In the genomic region with DNA sequence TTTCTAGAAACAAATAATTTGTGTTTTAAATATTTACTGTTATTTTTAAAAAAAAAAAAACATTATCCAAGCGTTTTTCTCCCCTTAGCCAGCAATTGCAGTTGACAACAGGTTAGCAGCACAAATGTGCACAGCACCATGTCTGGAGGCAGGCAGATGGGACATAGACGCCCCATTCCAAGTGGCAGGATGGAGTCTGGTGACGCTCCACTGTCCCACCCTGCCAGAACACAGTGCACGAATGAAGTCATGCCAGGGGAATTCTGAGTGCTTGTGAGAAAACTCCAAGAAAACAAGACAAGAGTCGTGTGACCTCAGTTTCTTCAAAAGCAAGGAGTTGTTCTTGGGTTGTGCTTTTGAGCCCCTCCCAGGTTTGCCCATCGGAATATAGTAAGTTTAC, we compare ENCODE assay signal across 22 mouse cellular contexts. TPM values are rescaled to one million over a fixed set of nuclear protein-coding genes. Genes with fewer than 3 reads are reported as not detected.
DNase-seq lines count a peak whose midpoint lies in the region; ATAC-seq and TF ChIP-seq lines count a peak whose summit lies in the region.
"Had no signal": no experiment of that assay in that cellular context is flagged by ENCODE, and none has a peak within 500 bp of the region (broad histone marks: within the 10 kb centered on the region; RNA-seq: fewer than 3 reads in every experiment).

No protein-coding gene starts in this region.

- H3K79me2 ChIP-seq in CH12.LX (replicated peaks; ENCODE audit: control insufficient read depth, extremely low read depth, insufficient read depth, poor library complexity, severe bottlenecking) = no peaks in the 10 kb centered on the region

- no peaks in the 10 kb centered on the region for H3K36me3 ChIP-seq in forebrain, embryonic 14.5 days (ENCODE audit: control insufficient read depth, insufficient read depth, low read length)
- no peaks in the 10 kb centered on the region for H3K36me3 ChIP-seq in forebrain, embryonic 10.5 days (replicated peaks)
- H3K36me3 ChIP-seq in CH12.LX (replicated peaks in 1 of 2; ENCODE audit: control insufficient read depth in 1 of 2, insufficient read depth in 1 of 2, low read length in 1 of 2) = no peaks in the 10 kb centered on the region
- H3K36me3 ChIP-seq: embryonic facial prominence, embryonic 10.5 days; embryonic facial prominence, embryonic 15.5 days; heart, embryonic 15.5 days; liver, embryonic 12.5 days; midbrain, embryonic 12.5 days had no signal

- no peak overlapping the region for H3K9ac ChIP-seq in forebrain, embryonic 14.5 days (ENCODE audit: low read length)
- H3K9ac ChIP-seq in CH12.LX (ENCODE audit: insufficient read depth, low read depth) = no peak overlapping the region
- H3K9ac ChIP-seq: embryonic facial prominence, embryonic 15.5 days; heart, embryonic 15.5 days; liver, embryonic 12.5 days; liver, postnatal 0 days; midbrain, embryonic 12.5 days had no signal

- H3K9me3 ChIP-seq in forebrain, embryonic 14.5 days (replicated peaks; ENCODE audit: control insufficient read depth, low read length) = no peaks in the 10 kb centered on the region
- no peaks in the 10 kb centered on the region for H3K9me3 ChIP-seq in forebrain, embryonic 10.5 days
- no peaks in the 10 kb centered on the region for H3K9me3 ChIP-seq in CH12.LX (replicated peaks; ENCODE audit: low read length)
- H3K9me3 ChIP-seq: embryonic facial prominence, embryonic 10.5 days; embryonic facial prominence, embryonic 15.5 days; heart, embryonic 15.5 days; liver, embryonic 12.5 days; midbrain, embryonic 12.5 days had no signal

- H3K4me2 ChIP-seq in forebrain, embryonic 14.5 days (ENCODE audit: low read length) = no peak overlapping the region
- H3K4me2 ChIP-seq in CH12.LX (ENCODE audit: insufficient read depth, low read depth, poor library complexity, severe bottlenecking) = peak overlapping the region; percentile 83
- H3K4me2 ChIP-seq: embryonic facial prominence, embryonic 15.5 days; liver, embryonic 12.5 days; midbrain, embryonic 12.5 days had no signal

- TF ChIP-seq CTCF in CH12.LX (conservative IDR thresholded peaks at IDR 0.05 in 1 of 2, IDR thresholded peaks at IDR 0.05 in 1 of 2; ENCODE audit: low read depth in 2 of 2, low read length in 2 of 2) = no peak
- no peak for TF ChIP-seq CTCF in brain, embryonic 14.5 days (IDR thresholded peaks at IDR 0.05; ENCODE audit: borderline replicate concordance, extremely low read depth, insufficient read depth, insufficient read length)

- TF ChIP-seq EP300 in CH12.LX (IDR thresholded peaks at IDR 0.05; ENCODE audit: low read length) = no peak

- in situ Hi-C loops in CH12.LX (cut with MboI; ENCODE audit: low pct_ligation_motif_present, low pct_unique_long_range_greater_than_20kb, low sequenced_read_pairs) = no loop called here

- intact Hi-C loops in gastrocnemius, postnatal 14 days (cut with DNase I; ENCODE audit: low total_unique reads) = no loop called here

- dilution Hi-C loops in CH12.LX (cut with MboI; ENCODE audit: extremely low pct_ligation_motif_present, extremely low pct_unique_long_range_greater_than_20kb, low sequenced_read_pairs) = no loop called here

- WGBS in forebrain, embryonic 14.5 days = 59% methylated on average over 6 of the region's 6 CpGs
- WGBS in forebrain, embryonic 10.5 days = 70% methylated on average over 6 of the region's 6 CpGs

- no peak for TF ChIP-seq RAD21 in CH12.LX (IDR thresholded peaks at IDR 0.05; ENCODE audit: low read depth, low read length)

- ATAC-seq in forebrain, embryonic 14.5 days = peak; percentile 70; the same call in 1 of the 2 replicates
- ATAC-seq: hindbrain, embryonic 16.5 days; liver, embryonic 12.5 days; liver, postnatal 0 days had no signal

- no peak overlapping the region for H3K27ac ChIP-seq in forebrain, embryonic 14.5 days (ENCODE audit: low read depth, low read length)
- no peak overlapping the region for H3K27ac ChIP-seq in forebrain, embryonic 10.5 days
- no peak overlapping the region for H3K27ac ChIP-seq in CH12.LX (ENCODE audit: insufficient read depth, low read depth)
- H3K27ac ChIP-seq: embryonic facial prominence, embryonic 10.5 days; embryonic facial prominence, embryonic 15.5 days; heart, embryonic 15.5 days; layer of hippocampus, adult 2 months; liver, embryonic 12.5 days; midbrain, embryonic 12.5 days had no signal

- no peaks in the 10 kb centered on the region for H3K27me3 ChIP-seq in forebrain, embryonic 14.5 days (replicated peaks; ENCODE audit: control insufficient read depth, insufficient read depth, low read length)
- no peaks in the 10 kb centered on the region for H3K27me3 ChIP-seq in forebrain, embryonic 10.5 days (ENCODE audit: poor library complexity, severe bottlenecking)
- no peaks in the 10 kb centered on the region for H3K27me3 ChIP-seq in CH12.LX (replicated peaks)
- H3K27me3 ChIP-seq: embryonic facial prominence, embryonic 15.5 days; heart, embryonic 15.5 days; liver, embryonic 12.5 days; midbrain, embryonic 12.5 days had no signal

- DNase-seq in forebrain, embryonic 14.5 days (ENCODE audit: low spot score) = peak; percentile 56
- DNase-seq in forebrain, embryonic 10.5 days (ENCODE audit: extremely low spot score, low spot score) = no peak
- peak; percentile 24 for DNase-seq in gastrocnemius, postnatal 14 days
- no peak for DNase-seq in gastrocnemius, postnatal 4 days (ENCODE audit: low spot score in 2 of 2)
- no peak for DNase-seq in CH12.LX (ENCODE audit: extremely low read depth)
- DNase-seq in brain, embryonic 14.5 days (ENCODE audit: low read depth) = peak; percentile 60
- no peak for DNase-seq in adrenal gland, postnatal 10 days
- DNase-seq: cerebellum, adult 11-12 months had no signal

- no peak for TF ChIP-seq POLR2A in CH12.LX (IDR thresholded peaks at IDR 0.05; ENCODE audit: low read depth, low read length)
- no peak for TF ChIP-seq POLR2A in brain, embryonic 14.5 days (IDR thresholded peaks at IDR 0.05; ENCODE audit: borderline replicate concordance, extremely low read depth, insufficient read depth, insufficient read length, poor library complexity, severe bottlenecking)

- H3K4me3 ChIP-seq in forebrain, embryonic 14.5 days (ENCODE audit: low read depth, low read length) = no peak overlapping the region
- H3K4me3 ChIP-seq in forebrain, embryonic 10.5 days = no peak overlapping the region
- no peak overlapping the region for H3K4me3 ChIP-seq in CH12.LX (replicated peaks in 1 of 3; ENCODE audit: low read depth in 2 of 3, low read length in 2 of 3, poor library complexity in 1 of 3)
- H3K4me3 ChIP-seq: embryonic facial prominence, embryonic 10.5 days; embryonic facial prominence, embryonic 15.5 days; heart, embryonic 15.5 days; layer of hippocampus, adult 2 months; liver, embryonic 12.5 days; midbrain, embryonic 12.5 days had no signal

- H3K4me1 ChIP-seq in forebrain, embryonic 14.5 days (ENCODE audit: control insufficient read depth, insufficient read depth, low read length) = no peaks in the 10 kb centered on the region
- no peaks in the 10 kb centered on the region for H3K4me1 ChIP-seq in forebrain, embryonic 10.5 days
- H3K4me1 ChIP-seq in CH12.LX (ENCODE audit: control insufficient read depth in 1 of 2, insufficient read depth in 2 of 2) = peaks cover 8 to 11% of the 10 kb centered on the region in 2 experiments
- H3K4me1 ChIP-seq: embryonic facial prominence, embryonic 10.5 days; midbrain, embryonic 12.5 days had no signal

TF ChIP-seq in CH12.LX, 34 proteins besides CTCF, POLR2A, EP300 and RAD21:
- TF ChIP-seq ETS1 (conservative IDR thresholded peaks at IDR 0.05; ENCODE audit: low read depth, low read length) (no peak), TBP (conservative IDR thresholded peaks at IDR 0.05; ENCODE audit: low read depth, low read length) (no peak), MAX (IDR thresholded peaks at IDR 0.05; ENCODE audit: low read length) (no peak), USF1 (IDR thresholded peaks at IDR 0.05; ENCODE audit: low read depth, low read length) (no peak), HCFC1 (IDR thresholded peaks at IDR 0.05; ENCODE audit: low read depth, low read length) (no peak), BHLHE40 (IDR thresholded peaks at IDR 0.05; ENCODE audit: low read depth, low read length) (0 out of 2 replicates have a peak, but pooled peaks have one; percentile 8), RCOR1 (conservative IDR thresholded peaks at IDR 0.05; ENCODE audit: low read depth, low read length) (no peak)

RNA-seq across cellular contexts. Expression of a gene that starts 22.8 kb away (rescaled TPM):
- polyA plus RNA-seq in forebrain, embryonic 14.5 days (2014; fragmentation: Nextera tagmentation; extraction: Ambion mirVana) = 0.30 and 0.62 TPM in 2 replicates
- not detected in 2 replicates for polyA plus RNA-seq in forebrain, embryonic 10.5 days (2016; fragmentation: Nextera tagmentation; extraction: Ambion mirVana)
- total RNA-seq in gastrocnemius, postnatal 14 days (2021) = 10 to 100 TPM; 11.0 to 11.6 TPM
- total RNA-seq in gastrocnemius, postnatal 4 days (2021) = 1 to 10 TPM; 6.9 to 7.8 TPM
- total RNA-seq in CH12.LX (2012; rRNA removed) (not detected in 2 replicates), CH12.LX (2014; rRNA removed) (not detected in 2 replicates)
- polyA plus RNA-seq in CH12.LX (2012; ENCODE audit: insufficient read length, low read depth) = 0.16 TPM in 1 of 2 replicates, not detected in the other
- 0.21 and 0.31 TPM in 2 replicates for polyA plus RNA-seq in brain, embryonic 14.5 days (2012; rRNA removed)
- under 1 TPM in 1 of 2 experiments, not detected in 1; 0.15 TPM for total RNA-seq in adrenal gland, postnatal 10 days (2021)
- total RNA-seq: adrenal gland, adult 2 months; heart, postnatal 25 days; megakaryocyte progenitor cell, adult 5-6 weeks had no signal
- polyA plus RNA-seq: adrenal gland, adult 2 months; CD4-positive, CD25-positive, alpha-beta regulatory T cell, adult 4 months; embryonic facial prominence, embryonic 10.5 days; heart, embryonic 15.5 days; intestine, embryonic 14.5 days; liver, embryonic 12.5 days; liver, postnatal 0 days; midbrain, embryonic 12.5 days; thymus, adult 2 months had no signal

RNA-seq across cellular contexts. Expression of a gene that starts 50.0 kb away (rescaled TPM):
- polyA plus RNA-seq in forebrain, embryonic 14.5 days (2014; fragmentation: Nextera tagmentation; extraction: Ambion mirVana) = 247 TPM in 2 replicates
- 159 and 174 TPM in 2 replicates for polyA plus RNA-seq in forebrain, embryonic 10.5 days (2016; fragmentation: Nextera tagmentation; extraction: Ambion mirVana)
- total RNA-seq in gastrocnemius, postnatal 14 days (2021) = 100 to 1,000 TPM; 121 to 126 TPM
- 100 to 1,000 TPM; 142 to 159 TPM for total RNA-seq in gastrocnemius, postnatal 4 days (2021)
- total RNA-seq in CH12.LX (2012; rRNA removed) (51.4 and 61.7 TPM in 2 replicates), CH12.LX (2014; rRNA removed) (151 and 170 TPM in 2 replicates)
- polyA plus RNA-seq in CH12.LX (2012; ENCODE audit: insufficient read length, low read depth) = 143 and 158 TPM in 2 replicates
- polyA plus RNA-seq in brain, embryonic 14.5 days (2012; rRNA removed) = 75.9 and 76.7 TPM in 2 replicates
- 100 to 1,000 TPM; 108 to 115 TPM for total RNA-seq in adrenal gland, postnatal 10 days (2021)

Comparison
In these comparisons a context has a peak if more than half of its experiments do, and no peak if none do; other contexts are left out.
1. DNase-seq: peak in forebrain, embryonic 14.5 days (single experiment), gastrocnemius, postnatal 14 days (single experiment) and brain, embryonic 14.5 days (single experiment); none in forebrain, embryonic 10.5 days (single experiment), gastrocnemius, postnatal 4 days (0 of 2), CH12.LX (single experiment) and adrenal gland, postnatal 10 days (single experiment).
2. RNA of a gene that starts 22.8 kb away (total RNA-seq): 11.0 to 11.6 TPM in gastrocnemius, postnatal 14 days and 6.9 to 7.8 TPM in gastrocnemius, postnatal 4 days; 0.15 TPM in adrenal gland, postnatal 10 days and not detected in CH12.LX; every median in the first group is over 4 times any median in the second.